Mouse (Mus musculus) forelimb bud, embryonic 11.5 days (tissue): ENCODE data around the gene Gm42878.
A peak's percentile ranks its signal among the peaks of the same experiment; 100 is the strongest.

ENCODE experiments used
- DNase-seq: peaks from one replicate; pipeline ENCODE4 v3.0.0-alpha.2; 2012; ENCODE audit warnings: low read depth, low spot score

The Gm42878 gene

GRCm38 (mm10) chr5:121544910-121545792 lies at the start of gene Gm42878, which contains the start of gene Adam1a:
TSS of gene Gm42878 (minus strand) at chr5:121545482.
TSS of gene Adam1a (minus strand) at chr5:121545482.
- DNase-seq: no peak

GRCm38 (mm10) chr5:121594714-121595313 lies 49.5 kb upstream of the Gm42878 start:
- DNase-seq: no peak

- DNase-seq: peak; percentile 84
These were observed 48.4 kb upstream of the Gm42878 start, which contains the start of gene Aldh2 for GRCm38 (mm10) chr5:121593451-121594401. TSS of gene Aldh2 (minus strand) at chr5:121593824.

- DNase-seq: no peak
These were observed 47.6 kb upstream of the Gm42878 start for GRCm38 (mm10) chr5:121592816-121593407.

- no peak for DNase-seq
These were observed 47.0 kb upstream of the Gm42878 start for GRCm38 (mm10) chr5:121592064-121592815.

- DNase-seq: no peak
These were observed 46.3 kb upstream of the Gm42878 start for GRCm38 (mm10) chr5:121591417-121592063.

- no peak for DNase-seq
These were observed 44.6 kb upstream of the Gm42878 start for GRCm38 (mm10) chr5:121589928-121590327.

GRCm38 (mm10) chr5:121586400-121587039 lies 41.2 kb upstream of the Gm42878 start:
- no peak for DNase-seq

- DNase-seq: no peak
These were observed 40.4 kb upstream of the Gm42878 start for GRCm38 (mm10) chr5:121585699-121586098.

GRCm38 (mm10) chr5:121585005-121585404 lies 39.7 kb upstream of the Gm42878 start:
- DNase-seq: no peak

GRCm38 (mm10) chr5:121583765-121584501 lies 38.7 kb upstream of the Gm42878 start:
- no peak for DNase-seq

GRCm38 (mm10) chr5:121581945-121582344 lies 36.7 kb upstream of the Gm42878 start:
- no peak for DNase-seq

- no peak for DNase-seq
These were observed 31.7 kb upstream of the Gm42878 start for GRCm38 (mm10) chr5:121576927-121577488.

- no peak for DNase-seq
These were observed 30.6 kb upstream of the Gm42878 start for GRCm38 (mm10) chr5:121575867-121576266.

GRCm38 (mm10) chr5:121574145-121574544 lies 28.9 kb upstream of the Gm42878 start:
- no peak for DNase-seq

GRCm38 (mm10) chr5:121570787-121571186 lies 25.5 kb upstream of the Gm42878 start:
- DNase-seq: no peak

- DNase-seq: no peak
These were observed 24.7 kb upstream of the Gm42878 start for GRCm38 (mm10) chr5:121569881-121570420.

- no peak for DNase-seq
These were observed 20.9 kb upstream of the Gm42878 start for GRCm38 (mm10) chr5:121566035-121566681.
